Mouse (Mus musculus) hindlimb bud, embryonic 11.5 days (tissue): ENCODE measurements at regions not wholly inside any gene's neighbourhood (a gene's known extent, or its start where the extent isn't known, plus 50 kb on each side); places are given as distances from the start of the nearest gene placed in this dataset.
A peak's percentile ranks its signal among the peaks of the same experiment; 100 is the strongest.
"Not testable (repeated sequence)": the region's sequence is repeated elsewhere in the genome, so short reads cannot be mapped to it uniquely, and the experiment has no call there.

Experiments used
- DNase-seq: peaks from one replicate; pipeline ENCODE4 v3.0.0-alpha.2; 2012; ENCODE audit warnings: low read depth, low spot score; ENCODE audit errors: extremely low spot score

DNA sequence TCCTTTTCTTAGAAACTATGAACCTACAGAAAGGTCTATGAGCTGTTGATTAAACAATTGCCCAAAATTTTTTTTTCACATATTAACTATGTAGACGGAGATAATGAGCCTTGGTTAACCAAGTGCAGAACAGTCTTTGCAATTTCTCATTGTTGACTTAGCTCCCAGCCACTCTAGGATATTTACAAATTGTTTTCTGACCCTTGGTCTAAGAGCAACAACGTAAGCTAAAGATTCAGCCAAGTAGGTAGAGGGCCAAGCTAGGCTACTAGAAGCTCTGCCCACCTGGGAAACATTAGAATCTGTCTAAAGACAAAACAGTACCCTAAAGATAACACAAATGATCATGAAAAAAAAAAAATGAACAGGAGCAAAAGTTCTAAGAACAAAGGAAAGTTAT, 67.5 kb upstream of the Map9 start:
- DNase-seq, result no peak

DNA sequence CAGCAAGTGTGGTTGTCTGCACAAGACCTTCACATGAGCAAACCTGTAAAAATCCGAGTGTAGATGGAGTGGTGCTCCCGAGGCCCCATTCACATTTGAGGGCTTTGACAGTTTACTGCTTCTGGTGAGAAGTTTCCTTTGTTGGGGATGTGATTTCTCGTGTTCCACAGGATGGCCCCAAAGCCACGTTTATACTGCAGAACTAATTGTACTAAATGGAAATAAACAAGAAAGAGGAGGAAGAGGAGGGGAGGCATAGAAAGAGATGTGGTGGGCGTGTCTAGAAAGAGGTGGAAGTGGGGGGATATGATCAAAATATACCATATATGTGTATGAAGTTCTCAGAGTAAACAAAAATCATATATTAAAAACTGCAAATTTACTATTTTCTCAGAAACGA, 68.8 kb upstream of the Map9 start:
- no peak for DNase-seq

DNA sequence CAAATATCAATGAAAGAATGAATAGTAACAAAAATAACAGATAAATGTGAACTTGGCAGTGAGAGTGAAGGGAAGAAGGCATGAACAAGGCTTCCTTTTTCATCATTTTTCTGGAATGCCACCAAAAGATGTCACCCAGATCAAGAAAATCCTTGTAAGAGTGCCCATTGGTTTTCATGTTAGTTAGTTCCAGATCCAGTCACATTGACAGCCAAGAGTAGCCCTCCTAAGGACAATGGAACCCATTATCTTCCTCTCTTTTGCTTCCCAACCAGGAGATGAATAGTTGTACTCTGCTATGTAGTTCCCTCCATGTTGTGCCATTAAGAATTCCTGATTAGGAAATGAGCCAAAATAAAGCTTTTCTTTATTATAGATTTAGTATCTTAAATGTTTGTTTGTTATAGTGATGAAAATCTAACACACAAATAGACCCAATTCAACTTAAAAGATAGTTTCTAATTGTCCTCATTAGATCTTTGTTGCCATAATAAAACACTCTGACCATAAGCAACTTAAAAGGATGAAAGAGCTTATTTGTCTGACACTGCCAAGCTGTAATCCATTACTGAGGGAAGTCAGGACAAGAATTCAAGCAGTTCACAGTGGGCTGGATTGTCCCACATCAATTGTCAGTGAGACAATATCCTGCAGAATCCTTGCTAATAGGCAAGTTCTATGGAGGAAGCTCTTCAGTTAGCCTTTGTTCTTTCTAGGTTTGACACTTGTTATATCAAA, 80.7 kb upstream of the Map9 start:
- DNase-seq, result no peak

DNA sequence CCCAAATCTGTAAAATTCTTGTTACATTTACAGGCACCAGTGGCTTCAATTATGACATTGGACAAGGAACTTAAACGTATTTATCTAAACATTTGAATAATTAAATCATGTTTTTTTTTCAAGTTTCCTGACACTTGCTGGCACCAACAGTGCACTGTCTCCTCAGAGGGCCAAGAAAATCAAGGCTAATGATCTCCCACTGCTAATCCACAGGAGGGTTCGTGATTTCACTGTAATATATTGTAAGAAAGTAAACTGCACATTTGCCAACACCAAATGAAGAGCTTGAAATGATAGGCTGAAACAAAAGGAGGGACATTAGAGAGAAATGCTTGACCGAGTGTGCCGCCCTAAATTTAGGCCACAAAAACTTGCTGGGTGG, 82.0 kb upstream of the Map9 start:
- DNase-seq, result no peak

DNA sequence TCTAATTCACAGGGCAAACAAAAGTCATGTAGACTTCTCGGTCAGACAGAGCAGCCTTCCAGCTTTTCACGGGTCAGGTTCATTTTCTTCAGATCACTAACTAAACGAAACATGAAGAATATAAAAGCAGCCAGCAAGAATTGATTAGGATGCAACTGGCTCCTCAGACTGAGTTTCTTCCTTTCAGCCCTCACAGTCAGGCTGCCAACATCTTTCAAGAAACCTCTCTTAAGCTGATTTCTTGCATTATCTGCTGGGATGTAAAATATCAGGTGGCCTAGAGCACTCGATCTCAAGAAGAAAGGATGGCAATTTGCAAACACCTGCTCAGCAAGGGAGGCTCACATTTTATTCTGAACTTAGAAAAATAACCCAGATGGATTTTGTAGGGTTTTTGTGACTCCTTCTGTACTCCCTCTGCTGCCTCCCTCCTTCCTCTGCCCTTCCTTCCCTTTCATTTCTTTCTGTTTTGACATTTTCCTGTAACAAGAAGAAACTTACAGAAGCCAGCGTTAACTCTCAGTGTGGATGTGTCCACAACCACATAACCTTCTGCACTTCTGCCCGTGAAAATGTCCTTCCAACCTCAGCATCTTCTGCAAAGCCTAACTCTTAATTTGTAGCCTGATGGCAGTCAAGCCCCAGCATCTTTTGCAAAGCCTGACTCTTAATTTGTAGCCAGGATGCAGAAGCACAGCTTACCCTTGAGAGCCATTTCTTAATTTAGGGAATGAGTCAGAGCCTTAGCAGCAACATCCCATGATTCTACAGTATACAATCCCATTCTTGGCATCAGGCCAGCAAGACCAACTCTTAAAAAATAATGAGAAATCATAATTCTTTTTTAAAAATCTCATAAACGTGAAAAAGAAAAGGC, 82.7 kb upstream of the Map9 start:
- no peak for DNase-seq

DNA sequence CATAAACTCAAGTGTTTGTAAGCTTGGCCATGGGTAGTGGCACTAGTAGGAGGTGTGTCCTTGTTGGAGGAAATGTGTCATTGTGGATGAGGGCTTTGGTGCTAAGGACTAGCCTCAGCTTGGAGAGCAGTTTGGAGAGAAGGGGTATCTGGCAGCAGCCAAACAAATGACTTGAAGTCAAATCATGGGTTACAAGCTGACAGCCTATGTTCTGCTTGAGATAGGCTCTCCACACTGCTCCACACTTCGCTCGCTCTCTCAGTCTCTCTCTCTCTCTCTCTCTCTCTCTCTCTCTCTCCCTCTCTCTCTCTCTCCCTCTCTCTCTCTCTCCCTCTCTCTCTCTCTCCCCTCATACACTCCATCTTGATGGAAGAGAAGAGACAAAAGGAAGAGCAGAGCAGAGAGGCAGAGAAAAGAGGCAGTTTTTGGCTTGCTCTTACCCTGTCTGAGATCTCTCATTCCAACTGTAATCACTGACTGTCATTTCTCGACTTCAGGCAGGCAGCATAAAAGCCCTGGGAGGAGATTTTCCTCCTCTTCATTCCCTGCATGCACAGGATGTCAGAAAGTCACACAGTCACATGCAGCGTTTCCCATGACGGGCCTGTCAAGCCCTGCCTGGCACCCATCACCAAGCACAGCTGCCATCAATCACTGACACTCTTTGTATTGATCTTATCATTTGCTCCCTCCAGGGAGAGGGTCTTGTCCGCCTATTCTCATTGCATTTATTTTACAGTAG, 83.5 kb upstream of the Map9 start:
- no peak for DNase-seq

DNA sequence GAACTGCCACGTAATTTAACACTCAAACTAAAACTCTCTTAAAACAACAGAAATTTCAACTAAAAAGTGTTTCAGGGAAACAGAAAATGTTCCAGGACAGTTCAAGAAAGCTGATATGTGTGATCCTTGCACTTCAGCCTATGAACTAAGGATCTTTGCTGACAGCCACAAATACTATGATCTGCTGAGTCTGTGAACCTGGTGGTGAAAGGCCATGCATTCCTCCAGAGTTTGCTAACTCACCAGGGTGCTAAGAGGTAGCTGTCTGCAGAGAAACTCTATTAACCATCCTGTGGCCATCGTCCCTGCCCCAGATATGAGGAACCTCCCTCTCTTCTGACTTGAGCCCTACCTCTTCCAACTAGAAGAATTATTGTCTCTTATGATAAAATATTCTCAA, 84.3 kb upstream of the Map9 start:
- DNase-seq, result not testable (repeated sequence)

DNA sequence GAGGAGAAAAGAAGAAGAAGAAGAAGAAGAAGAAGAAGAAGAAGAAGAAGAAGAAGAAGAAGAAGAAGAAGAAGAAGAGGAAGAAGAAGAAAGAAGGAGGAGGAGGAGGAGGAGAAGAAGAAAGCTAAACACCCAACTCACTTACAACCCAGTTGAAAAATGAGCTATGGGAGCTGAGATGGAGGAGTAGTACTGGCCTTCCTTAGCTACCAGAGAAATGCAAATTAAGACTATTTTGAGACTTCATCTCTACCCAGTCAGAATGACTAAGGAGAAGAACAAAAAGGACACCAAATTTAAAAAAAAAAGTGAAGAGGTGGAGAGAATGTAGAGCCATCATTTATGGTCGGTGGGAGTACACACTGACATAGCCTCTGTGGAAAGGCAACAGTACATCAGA, 85.9 kb upstream of the Map9 start:
- no peak for DNase-seq

DNA sequence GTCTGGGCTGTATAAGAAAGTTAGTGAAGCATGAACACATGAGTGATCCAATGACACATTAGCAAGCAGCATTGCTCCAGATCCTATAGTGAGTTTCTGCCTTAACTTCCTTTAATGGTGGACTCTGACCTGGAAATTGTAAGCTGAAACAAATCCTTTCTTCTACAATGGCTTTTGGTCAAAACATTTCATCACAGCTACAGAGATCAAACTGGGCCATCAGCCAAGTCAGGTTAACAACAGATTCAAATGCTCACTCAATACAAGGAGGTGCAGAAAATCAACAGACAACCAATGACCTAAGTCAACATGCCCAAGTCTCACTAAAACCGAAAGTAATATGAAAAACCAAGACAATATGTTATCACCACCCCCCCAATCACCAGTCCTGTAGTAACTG, 91.9 kb upstream of the Map9 start:
- no peak for DNase-seq

DNA sequence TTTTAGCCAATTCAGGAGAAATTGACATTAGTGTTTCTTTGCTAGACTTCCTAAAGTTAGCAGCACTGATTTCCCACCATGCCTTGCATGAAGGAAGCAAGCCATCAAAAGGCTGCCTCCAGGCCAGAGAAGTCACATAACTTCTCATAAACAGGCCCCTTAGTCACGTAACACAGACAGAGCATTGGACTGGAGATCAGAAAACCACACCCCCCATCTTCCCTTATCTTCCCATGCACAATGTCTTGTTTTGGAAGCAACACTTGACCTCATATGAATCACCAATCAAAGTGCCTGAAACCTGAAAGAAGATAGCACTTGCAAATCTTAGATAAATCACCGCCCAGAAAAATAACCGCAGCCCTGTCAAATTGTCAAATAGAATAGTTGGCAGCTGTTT, 95.9 kb upstream of the Map9 start:
- DNase-seq, result no peak

DNA sequence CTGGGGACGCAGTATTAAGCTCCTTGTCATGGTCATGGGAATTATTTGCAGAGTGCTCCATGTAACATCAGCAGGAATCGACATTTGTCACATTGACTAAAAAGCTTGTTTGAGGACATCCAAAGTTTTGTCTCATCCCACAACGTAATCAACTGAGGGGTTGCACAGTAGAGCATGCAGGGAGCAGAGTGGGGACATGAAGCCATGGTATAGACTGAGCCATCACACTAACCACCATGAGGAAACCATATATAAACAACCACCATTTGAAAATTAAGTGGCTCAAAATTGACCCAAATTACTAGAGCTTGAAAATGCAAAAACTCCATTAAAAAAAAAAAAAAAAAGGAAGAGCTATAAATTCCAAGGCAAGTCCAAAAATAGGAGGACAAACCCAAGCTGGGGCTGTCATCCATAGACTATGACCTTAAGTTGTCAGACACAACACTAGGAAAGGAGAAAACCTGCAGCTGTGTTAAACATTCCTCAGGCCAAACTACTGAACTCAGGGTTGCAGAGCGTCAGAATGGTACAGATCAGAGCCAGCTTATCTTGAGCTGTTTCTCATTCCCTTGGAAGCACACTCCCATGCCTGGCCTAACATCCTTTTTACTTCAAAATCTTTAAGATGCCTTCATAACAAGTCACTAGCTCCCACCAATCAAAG, 97.7 kb upstream of the Map9 start:
- no peak for DNase-seq

DNA sequence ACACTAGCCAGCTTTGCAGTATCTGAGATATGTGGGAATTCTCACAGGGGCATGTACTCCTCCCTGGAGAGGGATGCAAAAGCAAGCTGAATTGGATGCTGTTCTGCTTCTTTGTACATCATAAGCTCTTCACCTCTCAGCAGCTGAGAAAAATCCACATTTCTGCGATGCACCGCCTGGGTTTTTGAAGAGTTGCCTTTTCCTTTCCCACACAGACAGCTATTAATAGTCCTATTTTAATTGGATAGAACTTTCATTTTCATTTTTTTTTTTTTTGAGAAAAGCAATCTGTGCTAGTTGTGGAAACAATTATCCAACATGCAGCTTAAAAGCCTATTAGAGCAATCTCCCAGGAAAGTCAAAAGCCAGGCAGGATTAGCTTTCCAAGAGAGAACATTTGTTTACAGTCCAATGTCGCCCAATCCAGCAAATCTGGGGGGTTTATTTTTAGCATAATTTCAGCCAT, 105.2 kb upstream of the Gucy1a1 start:
- no peak for DNase-seq

DNA sequence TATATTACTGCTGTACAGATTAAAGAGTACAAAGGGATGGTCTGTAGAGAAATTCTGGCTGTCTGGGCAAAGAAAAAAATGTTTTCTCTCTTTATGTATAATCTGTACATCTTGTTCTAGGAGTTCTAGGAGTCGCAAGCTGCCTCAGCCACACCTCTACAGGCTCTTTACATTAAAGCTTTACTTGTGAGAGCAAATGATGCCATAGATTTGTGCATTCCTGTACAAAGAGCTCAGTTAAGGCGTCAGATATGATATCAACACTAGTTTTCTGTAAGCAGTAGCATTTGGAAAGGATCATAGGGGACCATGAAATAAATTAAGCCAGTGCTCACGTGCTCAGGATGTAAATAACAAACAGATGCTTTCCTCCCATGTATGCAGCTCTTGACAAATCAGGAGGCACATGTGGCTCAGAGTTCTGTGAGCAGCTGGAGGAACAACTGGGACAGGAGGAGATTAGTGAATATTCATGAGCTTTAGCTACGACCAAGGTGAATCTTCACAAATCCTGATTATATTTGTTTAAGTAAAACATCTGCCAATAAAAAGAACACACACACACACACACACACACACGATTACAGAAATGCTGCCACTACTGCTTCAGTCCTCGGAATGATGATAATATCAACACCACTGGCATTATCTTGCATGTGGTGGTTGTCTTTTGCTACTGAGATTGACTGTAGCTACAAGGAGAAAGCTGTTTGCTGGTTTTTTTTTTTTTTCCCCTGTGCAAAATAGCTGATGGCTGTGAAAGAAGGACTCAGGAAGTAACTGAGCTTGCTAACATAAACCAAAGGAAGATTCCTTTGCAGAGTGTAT, 104.6 kb upstream of the Gucy1a1 start:
- DNase-seq, result peak; percentile 5

DNA sequence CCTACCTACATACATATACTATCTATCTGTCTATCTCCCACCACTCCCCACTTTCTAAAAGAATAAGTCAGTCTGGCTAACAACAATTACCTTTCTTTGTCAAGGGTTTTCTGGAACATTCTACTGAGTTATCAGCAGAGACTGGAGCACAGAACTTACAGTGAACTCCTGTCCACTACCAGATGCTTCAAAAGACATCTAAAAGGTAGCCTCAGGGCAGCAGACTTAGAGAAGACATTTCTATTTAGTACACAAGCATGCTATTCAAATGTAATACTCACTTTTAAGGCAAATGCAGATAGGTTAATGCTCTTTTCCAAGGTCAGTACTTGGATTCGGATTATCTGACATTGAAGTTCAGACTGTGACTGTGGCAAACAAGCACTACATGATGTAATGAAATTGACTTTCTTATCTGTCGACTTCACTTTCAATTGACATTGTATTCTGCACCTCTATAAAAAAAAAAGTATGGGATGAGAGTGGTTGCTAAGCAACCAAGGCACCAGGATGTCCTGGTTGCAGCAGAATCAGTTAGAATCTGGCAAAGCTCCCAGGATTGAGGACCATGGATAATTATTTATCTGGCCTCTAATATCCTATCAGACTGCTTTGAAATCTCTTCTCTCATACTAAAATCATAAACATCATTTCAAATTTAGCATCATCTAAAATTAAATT, 90.9 kb upstream of the Gucy1a1 start:
- DNase-seq, result no peak

DNA sequence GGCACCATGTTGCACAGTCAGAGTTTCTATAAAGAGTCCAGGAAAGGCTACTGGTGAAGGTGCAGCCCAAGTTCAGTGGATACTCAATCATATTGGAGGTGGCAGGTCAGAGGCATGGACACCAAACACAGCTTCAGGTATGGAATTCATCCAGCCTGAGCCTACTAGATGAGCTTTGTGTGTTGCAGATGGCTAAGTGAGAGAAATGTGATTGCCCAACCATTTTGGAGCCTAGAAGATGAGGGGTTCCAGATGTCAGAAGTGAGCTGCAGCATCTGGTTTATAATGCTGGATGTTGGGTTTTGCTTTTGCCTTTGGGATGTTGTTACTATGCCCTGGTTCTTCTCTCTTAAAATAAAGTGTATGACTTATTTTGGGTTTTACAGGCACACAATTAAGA, 88.7 kb upstream of the Gucy1a1 start:
- no peak for DNase-seq

DNA sequence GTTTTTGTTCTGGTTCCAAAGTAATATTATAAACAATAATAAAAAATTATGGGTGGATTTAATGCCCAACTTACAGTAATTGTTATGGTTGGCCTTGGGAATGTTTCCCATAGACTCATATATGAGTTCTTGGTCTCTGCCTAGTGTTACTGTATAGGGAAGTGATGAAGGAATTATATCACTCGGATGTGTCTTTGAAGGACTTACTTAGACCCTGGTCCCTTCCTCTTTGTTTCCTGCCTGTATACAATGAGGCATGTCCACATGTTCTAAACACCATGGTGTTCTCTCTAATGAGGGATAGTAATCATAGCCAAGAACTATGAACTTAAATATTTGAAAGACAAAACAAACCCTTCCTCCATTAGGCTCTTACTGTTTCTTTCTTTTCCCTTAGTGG, 77.8 kb upstream of the Gucy1a1 start:
- DNase-seq, result no peak

DNA sequence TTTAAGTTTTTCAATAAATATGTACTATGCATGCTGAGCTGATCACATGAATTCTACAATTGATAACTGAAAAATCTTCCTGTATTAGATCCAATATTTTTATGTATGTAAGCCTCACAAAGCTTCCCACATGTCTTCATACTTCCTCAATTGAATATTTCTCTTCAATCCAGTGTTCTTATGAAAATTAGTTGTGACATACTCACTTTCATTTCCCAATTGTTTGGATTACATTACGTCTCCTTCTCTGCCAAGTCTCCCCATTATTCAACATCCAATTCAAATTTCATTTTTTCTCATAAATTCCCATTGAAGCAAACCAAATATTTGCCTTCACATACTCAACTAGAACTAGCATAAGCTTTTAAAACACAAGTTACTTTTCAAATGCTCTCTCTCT, 76.3 kb upstream of the Gucy1a1 start:
- DNase-seq, result no peak

DNA sequence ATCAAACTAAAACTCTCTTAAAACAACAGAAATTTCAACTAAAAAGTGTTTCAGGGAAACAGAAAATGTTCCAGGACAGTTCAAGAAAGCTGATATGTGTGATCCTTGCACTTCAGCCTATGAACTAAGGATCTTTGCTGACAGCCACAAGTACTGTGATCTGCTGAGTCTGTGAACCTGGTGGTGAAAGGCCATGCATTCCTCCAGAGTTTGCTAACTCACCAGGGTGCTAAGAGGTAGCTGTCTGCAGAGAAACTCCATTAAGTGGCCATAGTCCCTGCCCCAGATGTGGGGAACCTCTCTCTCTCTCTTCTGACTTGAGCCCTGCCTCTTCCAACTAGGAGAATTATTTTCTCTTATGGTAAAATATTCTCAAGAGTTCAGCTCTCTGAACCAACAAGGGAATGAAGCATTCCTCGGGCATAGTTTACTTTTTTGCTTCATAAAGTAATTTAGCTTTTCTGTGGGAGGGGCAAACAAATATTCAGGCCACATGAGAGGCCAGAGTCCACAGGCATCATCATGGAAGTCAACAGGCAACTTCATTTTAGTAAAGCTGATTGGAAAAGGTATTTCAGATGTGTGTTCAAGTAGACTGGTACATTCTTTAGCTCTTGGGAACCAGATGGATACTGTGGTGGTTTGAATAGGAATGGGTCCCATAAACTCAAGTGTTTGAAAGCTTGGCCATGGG, 73.8 kb upstream of the Gucy1a1 start:
- DNase-seq, result not testable (repeated sequence)
